Mouse (Mus musculus): ENCODE results near the gene Rad51.

The Rad51 gene

DNA sequence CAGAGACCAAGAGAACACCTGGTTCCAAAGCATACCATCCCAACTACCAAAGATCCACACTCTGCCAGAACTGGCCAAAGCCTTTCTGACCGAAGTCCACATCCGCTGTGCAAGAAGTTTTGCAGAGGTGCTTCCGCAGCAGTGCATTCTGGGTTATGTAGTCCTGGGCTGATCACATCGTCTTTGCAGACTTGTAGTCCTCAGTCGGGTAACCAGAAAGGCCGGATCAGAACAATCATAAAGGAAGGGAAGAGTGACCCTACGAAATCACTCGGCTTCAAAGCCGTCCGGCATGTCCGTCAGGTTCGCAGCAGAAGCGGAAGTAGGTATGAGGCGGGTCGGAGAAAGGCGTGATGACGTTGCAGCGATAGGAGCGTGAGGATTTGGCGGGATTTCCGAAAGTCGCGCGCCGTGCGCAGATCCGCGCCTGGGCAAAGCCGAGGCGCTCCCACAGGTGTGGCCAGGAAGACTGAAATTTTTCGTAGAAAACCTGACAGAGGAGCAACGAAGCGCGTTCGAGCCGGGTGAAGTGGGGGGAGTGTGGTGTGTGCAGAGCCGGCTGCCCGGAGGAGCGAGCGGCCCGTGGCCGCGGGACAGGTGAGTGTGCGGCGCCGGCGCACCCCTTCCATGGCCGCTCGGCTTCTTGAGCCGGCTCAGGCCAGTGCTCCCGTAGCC lies at the start of gene Rad51:
TSS of gene Rad51 (plus strand) at position 356 of the 675 bp plus-strand sequence.
- peak; percentile 85 for DNase-seq (ENCODE audit: low spot score)

- DNase-seq (ENCODE audit: low spot score): no peak
Observed at GRCm38 (mm10) chr2:119072397-119072796, 40.2 kb upstream of the Rad51 start.

- no peak for DNase-seq (ENCODE audit: low spot score)
Observed at GRCm38 (mm10) chr2:119086156-119086555, 26.4 kb upstream of the Rad51 start.

- DNase-seq (ENCODE audit: low spot score): no peak
Observed at GRCm38 (mm10) chr2:119101552-119101951, 11.0 kb upstream of the Rad51 start.

GRCm38 (mm10) chr2:119106583-119106982 lies 6.0 kb upstream of the Rad51 start:
- no peak for DNase-seq (ENCODE audit: low spot score)

- DNase-seq (ENCODE audit: low spot score): no peak
Observed at GRCm38 (mm10) chr2:119108554-119108953, 4.0 kb upstream of the Rad51 start.

DNA sequence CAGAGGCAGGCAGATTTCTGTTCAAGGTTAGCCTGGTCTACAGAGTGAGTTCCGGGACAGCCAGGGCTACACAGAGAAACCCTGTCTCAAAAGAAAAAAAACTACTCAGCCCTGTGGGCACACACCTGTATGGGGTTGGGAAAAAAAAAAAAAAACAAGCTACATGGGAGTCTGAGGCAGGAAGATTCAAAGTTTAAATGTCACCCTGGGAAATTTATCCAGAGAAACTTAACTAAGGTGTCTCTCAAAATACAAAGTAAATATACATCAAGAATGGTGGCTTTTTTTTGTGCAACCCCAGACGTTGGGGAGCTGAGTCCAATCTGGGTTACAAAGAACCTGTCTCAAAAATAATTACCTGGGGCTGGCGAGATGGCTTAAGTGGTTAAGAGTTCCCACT lies 1.5 kb upstream of the Rad51 start:
- no peak for DNase-seq (ENCODE audit: low spot score)

DNA sequence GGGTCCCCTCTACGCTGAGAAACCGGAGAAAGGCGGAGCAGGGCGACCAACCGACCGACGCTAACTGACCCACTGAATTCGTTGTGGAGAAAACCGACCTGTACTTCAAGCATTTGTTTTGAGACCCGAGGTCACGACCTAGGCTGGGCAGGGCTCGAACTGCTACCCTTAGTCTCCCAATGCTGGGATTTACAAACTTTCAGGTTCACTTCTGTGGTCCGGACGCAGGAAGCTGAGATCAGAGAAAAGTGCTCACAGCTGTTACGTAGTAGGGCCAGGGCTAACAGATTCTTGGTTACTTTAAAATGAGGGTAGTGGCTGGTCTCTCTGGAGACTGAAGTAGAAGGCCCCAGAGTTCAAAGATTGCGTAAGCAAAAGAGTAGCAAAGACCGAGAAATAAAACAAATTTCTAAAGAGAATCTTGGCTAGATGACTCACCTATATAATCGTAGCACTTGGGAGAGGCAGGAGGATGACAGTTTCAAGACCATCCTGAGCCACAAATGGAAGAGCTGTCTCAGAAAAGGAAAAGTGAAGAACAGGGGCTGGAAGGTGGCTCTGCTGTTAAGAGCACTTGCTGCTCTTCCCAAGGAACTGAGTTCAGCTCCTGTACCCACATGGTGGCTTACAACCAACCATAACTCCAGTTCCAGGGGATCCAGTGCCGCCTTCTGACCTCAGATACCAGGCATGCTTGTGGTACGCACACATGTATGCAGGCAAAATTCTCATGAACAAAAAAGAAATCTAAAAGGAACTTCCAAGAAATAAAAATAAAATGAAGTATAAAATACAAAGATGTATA lies 730 bp downstream of the Rad51 start:
- no peak for DNase-seq (ENCODE audit: low spot score)

DNA sequence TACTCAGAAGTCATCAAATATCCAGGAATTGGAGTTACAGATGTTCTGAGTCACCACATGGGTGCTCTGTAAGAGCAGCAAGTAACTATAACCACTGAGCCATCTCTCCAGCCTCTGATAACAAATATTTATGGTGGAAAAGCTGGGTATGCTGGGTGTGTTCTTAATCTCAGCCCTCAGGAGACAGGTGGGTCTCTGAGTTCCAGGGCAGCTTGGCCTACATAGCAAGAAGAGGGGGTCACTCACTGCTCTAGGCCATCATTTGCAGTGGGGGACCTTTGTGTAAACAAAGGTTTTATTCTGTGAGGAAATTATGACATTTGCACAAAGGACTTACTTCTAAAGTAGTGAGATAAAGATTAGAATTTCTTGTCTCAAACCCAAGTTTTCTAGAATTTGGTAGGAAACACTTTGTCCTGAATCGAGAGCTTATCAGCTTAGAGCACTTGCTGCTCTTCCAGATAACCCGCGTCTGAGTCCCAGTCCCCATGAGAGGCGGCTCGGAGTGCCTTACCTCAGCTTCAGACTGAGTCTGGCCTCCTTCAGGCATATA lies 23.8 kb downstream of the Rad51 start:
- no peak for DNase-seq (ENCODE audit: low spot score)

- DNase-seq (ENCODE audit: low spot score): no peak
Observed at GRCm38 (mm10) chr2:119145199-119145598, 32.6 kb downstream of the Rad51 start.

DNA sequence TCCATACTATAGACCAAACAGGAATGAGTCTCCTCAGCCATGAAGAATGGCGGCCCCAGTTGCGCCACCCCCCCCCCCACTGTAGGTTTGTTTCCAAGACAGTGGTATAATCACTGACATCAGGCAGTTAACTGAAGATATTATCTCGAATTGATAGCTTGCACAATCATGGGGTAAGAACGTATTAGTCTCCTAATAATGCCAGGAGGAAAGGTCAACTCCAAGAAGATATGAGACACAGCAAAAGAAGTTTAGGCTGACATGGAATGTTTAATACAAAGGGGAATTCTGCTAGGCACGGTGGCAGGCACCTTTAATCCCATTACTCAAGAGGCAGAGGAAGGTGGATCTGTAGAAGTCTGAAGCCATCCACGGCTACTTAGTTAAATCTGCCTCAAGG lies 33.8 kb downstream of the Rad51 start:
- no peak for DNase-seq (ENCODE audit: low spot score)

DNA sequence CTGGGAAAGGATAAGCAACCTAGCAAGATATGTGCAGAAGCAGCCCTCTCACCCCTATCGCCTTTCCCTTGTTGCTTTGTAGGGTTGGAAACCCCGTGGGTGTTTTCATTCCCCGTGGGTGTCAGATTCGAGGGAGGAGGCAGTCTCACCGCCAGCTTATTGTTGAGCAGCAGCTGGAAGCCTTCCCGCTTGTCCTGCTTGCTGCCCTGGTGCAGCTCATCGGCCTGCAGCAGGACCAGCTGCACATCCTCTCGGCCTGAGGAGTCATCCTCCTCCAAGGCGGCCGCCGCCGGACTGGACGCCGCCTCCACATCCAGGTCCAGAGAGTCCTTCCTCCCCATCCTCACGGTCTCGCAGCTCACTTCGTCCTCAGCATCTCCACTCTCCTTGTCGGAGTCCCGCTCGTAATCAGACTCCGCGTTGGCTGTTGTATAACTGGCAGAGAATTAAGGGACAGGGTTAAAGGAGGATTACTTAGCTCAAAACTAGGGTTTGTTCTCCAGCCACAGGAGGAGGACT lies 34.6 kb downstream of the Rad51 start:
- no peak for DNase-seq (ENCODE audit: low spot score)

- DNase-seq (ENCODE audit: low spot score): no peak
Observed at GRCm38 (mm10) chr2:119147775-119148174, 35.2 kb downstream of the Rad51 start.

DNA sequence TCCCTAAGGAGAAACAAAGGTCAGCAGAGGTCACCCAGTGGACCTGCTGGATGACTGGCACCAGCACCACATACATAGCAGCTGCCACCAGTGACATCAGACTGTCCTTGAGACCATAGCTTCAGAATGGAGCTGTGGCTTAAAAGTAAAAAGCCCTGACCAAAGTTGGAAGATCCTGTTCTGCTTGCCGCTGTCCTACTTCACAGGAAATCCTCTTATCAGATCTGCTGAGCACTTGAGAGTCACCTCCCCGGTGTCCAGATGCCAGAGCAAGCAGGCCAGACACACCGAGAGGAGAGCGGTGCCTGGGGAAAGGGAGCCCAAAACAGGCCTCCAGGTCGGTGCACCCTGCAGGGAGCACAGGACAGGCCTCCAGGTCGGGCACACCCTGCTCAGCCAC lies 39.7 kb downstream of the Rad51 start:
- no peak for DNase-seq (ENCODE audit: low spot score)

GRCm38 (mm10) chr2:119154683-119155082 lies 42.1 kb downstream of the Rad51 start:
- DNase-seq (ENCODE audit: low spot score): no peak

- no peak for DNase-seq (ENCODE audit: low spot score)
Observed at GRCm38 (mm10) chr2:119155388-119155787, 42.8 kb downstream of the Rad51 start.

GRCm38 (mm10) chr2:119156081-119156680 lies 43.6 kb downstream of the Rad51 start:
- no peak for DNase-seq (ENCODE audit: low spot score)

DNA sequence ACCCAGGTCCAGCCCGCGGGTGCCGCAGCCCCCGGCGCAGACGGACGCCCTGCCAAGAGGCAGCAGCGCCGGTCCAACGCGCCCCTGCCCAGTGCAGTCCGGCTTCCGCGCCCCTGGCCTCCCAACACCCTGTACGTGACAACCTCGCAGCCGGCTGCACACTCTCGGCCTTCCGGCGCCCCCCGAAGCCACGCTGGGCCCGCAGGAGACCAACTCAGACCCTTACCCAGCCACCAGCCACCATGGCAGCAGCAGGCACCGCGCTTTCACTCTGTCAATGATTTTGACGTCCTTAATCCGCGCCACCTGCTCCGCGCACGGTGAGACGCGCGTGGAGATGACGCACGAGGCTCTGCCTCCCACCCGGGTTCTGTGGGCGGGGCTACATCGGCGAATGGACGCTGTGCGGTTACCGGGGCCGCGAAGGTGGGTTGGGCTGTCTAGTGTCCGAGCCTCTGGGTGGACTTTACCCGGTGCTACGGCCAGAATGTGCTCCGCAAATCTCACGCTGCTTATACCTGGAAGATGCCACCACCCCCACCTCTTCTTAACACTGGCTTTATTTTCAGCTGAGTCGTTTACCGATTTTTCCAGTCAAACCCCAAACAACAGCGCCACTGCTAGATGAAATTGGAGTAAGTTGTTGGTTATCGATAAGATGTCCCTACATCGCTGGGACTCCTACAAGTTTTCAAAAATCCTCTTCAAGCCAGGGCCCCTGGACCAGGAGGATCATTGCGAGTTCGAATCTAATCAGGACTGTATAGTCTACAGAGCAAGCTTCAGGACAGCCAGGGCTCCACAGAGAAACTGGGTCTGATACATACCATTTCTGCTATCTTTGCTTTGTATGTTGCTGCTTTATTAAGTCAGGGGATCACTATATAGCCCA lies 44.3 kb downstream of the Rad51 start, which contains the start of gene Rmdn3:
TSS of gene Rmdn3 (minus strand) at position 354 of the 892 bp plus-strand sequence.
- peak; percentile 98 for DNase-seq (ENCODE audit: low spot score)

DNA sequence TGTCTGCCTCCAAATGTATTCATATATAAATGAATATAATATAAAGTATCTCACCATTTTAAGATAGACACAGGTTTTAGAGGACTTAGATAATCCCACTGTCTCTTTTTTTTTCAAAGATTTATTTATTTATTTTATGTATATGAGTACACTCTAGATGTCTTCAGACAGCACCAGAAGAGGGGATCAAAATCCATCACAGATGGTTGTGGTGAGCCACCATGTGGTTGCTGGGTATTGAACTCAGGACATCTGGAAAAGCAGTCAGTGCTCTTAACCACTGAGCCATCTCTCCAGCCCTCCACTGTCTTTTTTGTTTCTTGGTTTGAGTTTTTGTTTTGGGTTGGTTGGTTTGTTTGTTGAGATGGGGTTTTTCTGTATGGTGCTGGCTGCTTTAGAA lies 45.2 kb downstream of the Rad51 start:
- DNase-seq (ENCODE audit: low spot score): no peak

- DNase-seq (ENCODE audit: low spot score): no peak
Observed at GRCm38 (mm10) chr2:119161247-119161646, 48.7 kb downstream of the Rad51 start.

DNA sequence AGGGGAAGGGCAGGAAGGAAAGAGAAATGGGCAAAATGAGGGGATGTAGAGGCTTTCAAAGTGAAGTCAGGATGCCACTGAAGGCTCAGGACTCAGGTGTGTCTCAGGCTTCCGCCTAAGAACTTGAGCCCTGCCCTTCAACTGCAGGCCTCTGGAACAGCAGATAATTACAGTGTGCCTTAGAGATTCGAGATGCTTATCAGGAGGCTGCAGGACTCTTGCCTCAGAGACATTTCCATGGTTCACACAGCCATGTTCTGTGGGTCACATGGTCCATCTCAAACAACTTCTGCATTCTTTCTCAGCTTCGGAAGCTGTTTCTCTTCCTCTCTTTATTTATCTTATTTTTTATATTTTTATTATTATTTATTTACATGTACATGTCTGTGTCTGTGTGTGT lies 50.5 kb downstream of the Rad51 start:
- DNase-seq (ENCODE audit: low spot score): no peak
